Mouse (Mus musculus) heart, adult 11 months (tissue): ENCODE data around the gene Ctcf.

Experiments used
- DNase-seq: peaks from one replicate; pipeline ENCODE4 v3.0.0; 2022

Ctcf gene

DNA sequence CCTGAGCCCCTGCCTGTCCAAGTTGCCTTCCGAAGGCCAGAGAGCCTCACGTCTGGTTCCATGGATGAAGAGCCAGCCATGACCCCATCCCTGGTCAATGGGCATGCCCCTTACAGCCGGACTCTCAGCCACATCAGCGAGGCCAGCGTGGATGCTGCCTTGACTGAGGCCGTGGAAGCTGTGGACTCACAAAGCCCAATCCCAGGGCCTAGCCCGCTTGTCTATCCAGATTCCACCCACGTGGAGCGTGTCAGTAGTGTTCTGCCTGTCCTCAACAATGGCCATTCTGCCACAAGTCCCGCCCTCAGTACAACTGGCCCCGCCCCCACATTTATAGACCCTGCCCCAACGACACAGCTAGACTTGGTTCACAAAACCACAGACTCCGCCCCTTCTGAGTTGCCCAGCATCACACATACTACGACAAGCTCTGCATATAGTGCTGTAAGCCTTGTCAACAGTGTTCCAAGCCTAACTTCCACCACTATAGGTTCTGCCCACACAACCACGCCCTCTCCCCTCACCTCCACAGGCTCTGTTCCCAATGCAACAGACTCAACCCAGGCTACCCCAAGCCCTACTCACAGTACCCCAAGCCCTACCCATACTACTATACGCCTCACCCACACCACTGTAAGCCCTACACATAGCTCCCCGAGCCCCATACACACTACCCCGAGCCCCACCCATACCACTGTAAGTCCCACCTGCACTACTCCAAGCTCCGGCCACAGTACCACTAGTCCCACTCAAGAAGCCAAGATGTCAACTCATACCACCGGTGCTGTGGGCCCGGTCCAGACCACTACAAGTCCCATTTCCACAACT is 18.7 kb upstream of the Ctcf start:
- DNase-seq, result peak; percentile 94

DNA sequence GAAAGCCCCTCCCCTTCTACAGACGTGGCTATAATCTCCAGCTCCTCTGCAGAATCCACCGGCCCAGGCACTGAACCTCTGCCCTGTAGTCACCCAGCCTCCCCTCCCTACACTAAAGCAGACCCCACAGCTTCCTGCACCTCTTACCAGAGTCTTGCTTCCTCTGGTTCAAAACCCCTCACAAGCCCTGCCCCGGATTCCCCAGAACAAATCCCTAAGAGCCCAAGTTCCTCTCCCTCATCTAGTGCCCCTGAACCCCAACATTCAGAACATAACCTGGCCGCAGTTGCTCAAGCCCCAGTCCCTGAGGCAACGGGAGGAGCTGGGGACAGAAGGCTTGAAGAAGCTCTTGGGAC is 18.1 kb upstream of the Ctcf start:
- no peak for DNase-seq

DNA sequence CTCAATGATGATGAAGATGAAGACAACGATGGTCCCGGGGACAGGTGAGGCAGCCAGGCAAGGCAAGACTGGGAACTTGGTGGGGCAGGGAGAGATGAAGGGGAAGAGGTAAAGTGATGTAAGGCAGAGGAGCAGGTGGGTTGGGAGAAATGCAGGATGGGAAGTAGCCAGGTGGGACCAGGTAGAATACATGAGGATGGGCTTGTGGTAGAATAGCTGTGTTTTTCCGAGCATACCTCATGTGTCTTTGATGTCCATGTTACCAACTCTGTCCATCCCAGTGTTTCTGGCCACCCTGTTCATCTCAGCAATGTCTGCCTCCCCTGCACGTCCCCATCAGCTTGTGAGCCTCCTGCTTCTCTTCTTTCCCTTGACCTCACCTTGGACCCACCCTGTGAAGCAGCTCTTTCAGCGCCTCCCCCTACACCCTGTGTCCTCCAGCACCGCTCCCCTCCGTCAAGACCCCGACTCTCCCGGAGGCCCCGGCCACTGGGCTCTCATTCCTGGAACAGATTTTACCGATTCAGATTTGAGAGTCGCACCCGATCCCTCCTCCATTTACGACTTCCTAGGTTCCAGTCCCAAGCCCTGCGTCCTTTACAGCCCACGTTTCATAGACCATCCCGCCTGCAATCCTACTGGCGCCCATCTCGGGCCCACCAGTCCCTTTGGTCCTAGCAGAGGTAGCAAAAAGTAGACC is 17.3 kb upstream of the Ctcf start:
- peak; percentile 89 for DNase-seq

DNA sequence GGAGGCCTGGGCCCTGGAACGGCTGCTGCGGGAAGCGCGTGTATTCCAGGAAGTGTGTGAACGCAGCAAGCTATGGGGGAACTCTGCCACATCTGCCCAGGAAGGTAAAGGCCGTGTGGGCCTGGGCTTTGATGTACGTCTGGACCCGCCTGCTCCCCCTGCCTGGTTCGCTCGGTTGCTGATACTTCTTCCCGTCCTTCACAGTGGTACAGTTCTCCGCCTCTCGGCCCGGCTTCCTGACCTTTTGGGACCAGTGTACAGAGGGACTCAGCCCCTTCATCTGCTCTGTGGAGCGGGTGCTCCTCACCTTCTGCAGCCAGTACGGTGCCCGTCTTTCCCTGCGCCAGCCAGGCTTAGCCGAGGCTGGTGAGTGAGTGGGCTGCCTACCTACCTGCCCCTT is 16.2 kb upstream of the Ctcf start:
- DNase-seq, result peak; percentile 91

DNA sequence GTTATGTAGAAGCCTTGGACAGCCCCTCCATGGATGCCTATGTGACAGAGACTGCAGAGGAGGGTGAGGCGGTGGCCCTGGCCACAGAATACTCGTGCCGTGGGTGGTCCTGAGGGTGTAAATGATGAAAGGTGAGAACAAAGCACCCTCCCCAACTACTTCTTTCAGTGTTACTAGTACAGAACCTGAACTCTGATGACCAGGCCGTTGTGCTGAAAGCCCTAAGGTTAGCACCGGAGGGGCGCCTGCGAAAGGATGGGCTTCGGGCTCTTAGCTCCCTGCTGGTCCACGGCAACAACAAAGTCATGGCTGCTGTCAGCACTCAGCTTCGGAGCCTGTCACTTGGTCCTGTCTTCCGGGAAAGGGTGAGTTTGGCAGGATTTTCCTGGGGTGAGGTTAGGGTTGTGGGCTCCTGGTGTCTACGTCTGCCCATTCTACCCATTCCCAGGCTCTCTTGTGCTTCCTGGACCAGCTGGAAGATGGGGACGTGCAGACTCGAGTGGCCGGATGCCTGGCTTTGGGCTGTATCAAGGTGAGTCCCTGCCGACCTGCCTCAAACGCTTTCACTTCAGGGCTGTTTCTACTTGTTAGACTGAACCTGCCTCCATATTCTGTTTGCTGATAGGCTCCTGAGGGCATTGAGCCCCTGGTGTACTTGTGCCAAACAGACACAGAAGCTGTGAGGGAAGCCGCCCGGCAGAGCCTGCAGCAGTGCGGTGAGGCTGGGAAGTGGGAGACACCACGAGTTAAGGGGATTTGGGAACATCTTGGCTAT is 15.2 kb upstream of the Ctcf start:
- DNase-seq, result peak; percentile 90

DNA sequence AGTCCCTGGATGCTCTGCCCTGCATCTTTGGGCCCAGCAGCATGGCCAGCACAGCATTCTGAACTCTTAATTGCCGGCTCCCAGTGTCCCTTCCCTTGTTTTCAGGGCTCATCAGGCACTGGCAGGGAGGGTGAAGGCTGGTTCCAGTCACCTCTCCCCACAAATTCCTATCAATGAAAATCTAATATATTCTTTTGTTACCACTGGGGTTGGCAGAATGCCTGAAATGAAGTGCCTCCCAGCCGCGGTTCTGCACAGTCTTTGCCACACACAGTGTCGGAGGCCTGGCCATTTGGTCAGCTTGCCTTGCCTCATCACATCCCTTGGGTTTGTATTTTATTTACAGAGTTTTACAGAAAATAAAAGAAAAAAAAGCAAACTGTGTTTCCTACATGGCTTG is 14.5 kb upstream of the Ctcf start:
- no peak for DNase-seq

DNA sequence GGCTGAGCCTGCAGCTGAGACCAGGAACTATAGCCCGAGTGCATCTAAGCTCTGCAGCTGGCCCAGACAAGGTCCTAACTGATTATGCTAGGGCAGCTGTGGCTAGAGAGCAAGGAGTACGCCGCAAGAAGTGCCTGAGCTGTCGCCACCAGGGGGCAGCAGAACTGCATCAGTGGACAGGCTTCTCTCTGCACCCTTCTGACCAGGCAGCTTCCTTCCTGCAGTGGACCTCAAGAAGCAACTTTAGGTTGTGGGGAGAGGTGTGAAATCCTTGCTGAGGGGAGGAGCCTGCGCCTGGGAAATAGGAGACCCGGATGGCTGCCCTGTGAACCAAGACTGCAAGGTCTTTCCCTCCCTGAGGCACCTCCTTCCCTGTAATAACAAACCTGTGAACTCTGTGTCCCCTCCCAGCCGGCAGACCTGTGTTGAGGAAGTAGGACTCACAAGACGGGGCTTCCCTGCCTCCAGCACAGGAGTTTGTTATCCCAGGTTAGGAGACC is 13.9 kb upstream of the Ctcf start:
- DNase-seq, result peak; percentile 99

DNA sequence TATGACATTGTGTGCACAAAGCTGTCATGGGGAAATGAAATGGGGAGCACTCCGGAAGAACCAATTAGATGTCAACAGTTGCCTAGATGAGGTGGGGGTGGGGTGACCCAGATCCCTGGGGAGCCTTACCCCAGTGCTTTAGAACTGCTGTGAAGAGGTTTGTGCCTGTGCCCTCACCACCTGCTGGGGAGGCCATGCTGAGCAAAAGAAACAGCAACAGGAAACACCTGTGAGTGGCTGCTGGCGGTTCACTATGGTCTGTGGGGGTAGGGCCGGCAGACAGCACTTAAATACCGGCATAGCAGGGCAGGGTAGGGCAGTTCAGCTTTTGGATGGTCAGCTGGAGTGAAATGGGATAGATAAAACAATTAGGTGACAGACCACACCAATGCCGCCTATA is 13.2 kb upstream of the Ctcf start:
- DNase-seq, result peak; percentile 97

DNA sequence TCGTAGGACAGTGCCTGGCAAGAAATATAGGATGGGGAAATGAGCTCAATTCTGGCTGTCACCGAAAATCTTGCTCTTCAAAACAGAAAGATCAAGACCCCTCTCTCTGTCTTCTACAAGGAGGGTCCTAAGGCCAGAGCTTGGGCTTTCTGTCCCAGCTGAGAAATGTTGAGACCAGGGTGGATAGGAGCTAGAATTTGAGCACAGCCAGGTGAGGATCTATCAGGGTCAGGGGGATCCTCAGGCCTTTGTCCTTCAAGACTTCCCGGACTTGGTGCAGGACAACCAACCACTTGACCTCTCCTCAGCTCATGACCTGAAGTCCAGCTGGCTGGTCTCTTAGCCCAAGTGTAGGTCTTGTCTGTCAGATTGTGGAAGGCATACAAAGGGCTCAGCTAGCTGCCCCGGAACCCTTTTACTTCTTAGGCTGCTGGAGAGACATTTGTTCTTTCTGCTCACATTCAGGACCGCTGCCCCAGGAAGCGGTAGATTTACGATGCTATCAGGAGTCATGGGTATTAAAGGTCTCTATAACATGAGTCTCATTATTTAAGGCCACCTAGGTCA is 12.6 kb upstream of the Ctcf start:
- DNase-seq, result peak; percentile 88

DNA sequence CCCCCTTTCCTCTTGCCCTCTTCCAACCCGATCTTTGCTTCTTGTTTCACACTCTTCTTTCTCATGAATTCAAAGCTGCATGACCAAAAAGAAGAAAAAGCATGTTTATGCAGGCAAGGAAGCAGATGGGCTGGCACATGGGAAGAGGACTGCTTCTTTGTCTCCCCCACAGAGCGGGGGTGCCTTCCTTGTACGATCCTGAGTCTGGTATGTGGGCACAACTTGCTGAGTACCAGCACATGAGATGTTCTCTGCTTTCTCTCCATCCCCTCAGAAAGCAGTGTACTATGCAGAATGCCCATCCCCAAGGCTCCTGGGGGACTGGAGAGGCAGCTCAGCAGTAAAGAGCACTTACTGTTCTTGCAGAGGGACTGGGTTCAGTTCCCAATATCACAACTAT is 12.0 kb upstream of the Ctcf start:
- peak; percentile 84 for DNase-seq

DNA sequence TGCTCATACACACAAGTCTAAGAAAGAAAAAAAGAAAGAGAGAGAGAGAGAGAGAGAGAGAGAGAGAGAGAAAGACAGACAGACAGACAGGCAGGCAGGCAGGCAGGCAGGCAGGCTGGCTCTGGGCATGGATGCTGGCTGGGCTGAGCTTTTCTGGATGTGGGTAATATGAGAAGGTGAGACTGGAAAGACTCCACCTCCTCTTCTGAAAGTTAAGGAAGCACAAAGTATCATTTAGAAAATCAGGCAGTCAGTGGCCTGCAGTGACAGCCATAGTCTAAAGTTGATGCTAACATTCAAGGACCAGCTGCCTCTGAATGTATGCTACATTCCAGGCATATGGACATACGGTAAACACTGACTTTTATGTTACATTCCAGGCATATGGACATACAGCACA is 11.5 kb upstream of the Ctcf start:
- peak; percentile 69 for DNase-seq

DNA sequence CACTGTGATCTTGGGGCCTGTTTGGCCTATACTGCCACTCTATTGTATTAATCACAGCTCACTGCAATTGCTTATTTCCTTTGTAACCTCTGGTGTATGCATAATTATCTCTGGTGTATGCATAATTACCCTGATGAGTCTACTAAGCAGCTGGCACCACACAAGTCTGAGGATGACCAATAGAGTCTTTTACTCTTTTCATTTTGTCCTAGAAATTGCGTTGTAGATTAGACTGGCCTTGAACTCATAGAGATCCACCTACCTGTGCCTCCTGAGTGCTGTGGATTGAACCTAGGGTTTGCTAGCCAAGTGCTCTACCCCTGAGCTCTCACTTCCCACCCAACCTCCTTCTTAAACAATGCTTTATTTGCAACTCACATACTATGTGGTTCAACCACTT is 10.3 kb upstream of the Ctcf start:
- DNase-seq, result peak; percentile 70

DNA sequence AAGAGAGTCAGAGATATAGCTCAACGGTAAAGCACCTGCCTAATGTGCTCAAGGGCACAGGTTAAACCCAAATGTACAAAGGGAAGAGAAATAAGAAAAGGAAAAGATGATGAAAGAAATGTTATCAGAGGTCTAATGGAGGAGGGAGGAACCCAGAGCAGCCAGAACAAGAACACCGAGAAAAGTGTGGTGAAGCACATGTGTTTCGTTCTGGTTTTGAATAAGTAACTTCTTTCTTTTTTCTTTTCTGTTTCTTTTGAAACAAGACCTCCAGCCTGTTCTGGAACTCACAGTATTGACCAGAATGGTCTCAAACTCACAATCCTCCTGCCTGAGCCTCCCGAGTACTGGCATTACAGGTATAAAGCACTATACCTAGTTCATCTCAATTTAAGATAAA is 7.0 kb upstream of the Ctcf start:
- no peak for DNase-seq

DNA sequence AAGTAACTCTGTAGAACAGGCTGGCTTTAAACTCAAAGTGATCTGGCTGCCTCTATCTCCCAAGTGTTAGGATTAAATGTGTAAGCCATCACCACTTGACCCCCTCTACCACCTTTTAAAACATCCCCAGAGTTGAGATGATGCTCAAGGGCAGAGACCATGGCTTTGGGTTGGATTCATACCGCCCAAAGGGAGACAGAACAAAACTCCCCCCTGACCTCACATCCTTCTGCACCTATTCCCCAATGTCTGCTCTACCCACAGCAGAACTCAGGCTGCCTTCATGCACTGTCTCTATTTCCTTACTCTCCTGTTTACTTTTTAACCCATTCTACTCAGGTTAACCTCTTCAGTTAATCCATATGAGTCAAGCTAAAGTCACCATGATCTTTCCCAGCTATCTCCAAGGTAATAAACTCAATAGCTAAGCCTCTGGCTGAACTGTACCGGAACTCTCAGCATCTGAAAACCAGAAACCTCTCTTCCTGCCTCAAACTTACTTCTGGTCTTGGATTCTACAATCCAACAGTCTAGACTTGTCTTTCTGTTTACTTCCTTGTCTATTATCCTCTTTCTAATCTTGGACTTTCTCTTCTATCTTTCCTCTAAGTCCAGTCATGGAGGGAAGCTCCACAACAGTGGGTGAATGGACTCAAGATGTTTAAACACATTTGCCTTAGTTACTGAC is 1.5 kb upstream of the Ctcf start:
- peak; percentile 82 for DNase-seq

DNA sequence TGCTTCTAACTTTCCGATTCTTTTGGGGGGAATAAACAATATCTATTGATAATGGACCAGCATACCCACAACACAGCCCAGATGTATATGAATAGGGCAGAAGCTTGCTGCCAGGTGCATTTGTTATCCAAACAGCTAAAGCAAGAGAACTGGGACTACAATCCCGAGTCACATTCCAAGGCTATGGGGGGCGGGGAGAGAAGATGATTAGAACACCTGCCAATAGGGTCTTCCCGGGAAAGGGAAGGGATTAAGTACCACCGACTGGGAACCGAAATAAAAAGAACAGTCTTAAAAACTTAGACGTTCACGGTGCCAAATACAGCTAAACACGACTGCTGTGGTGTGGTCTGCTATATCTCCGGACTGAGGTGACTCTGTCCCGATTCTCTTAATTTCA is 887 bp upstream of the Ctcf start:
- no peak for DNase-seq

DNA sequence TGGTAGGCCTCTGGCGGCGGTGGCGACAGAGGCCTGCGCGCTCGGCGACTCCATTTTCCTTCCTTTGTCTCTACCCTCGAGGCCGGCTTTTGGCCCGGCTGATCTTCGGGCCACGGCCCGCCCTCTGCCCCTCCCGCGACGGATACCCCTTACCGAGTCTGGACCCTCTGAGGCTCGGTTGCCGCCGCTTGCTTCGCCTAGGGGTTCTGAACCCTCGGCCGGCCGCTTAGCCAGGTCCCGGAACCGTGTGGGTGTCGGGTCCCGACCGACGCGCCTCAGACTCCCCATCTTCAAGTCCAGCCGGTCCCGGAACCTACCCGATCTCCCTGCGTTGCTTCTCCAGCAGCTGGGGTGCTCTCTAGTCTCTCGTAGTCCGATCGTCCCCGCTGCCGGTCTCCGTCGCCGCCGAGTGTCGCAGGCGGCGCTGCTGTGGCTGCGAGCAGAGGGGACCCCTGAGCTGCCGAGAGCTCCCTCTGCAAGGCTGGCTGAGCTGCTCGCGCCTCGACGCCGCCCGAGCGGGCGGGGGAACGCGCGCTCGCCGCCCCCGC is 669 bp downstream of the Ctcf start, which contains the start of gene Agrp:
Gene Agrp, minus strand, starts transcription at position 431 of the 548 bp plus-strand sequence.
- no peak for DNase-seq

DNA sequence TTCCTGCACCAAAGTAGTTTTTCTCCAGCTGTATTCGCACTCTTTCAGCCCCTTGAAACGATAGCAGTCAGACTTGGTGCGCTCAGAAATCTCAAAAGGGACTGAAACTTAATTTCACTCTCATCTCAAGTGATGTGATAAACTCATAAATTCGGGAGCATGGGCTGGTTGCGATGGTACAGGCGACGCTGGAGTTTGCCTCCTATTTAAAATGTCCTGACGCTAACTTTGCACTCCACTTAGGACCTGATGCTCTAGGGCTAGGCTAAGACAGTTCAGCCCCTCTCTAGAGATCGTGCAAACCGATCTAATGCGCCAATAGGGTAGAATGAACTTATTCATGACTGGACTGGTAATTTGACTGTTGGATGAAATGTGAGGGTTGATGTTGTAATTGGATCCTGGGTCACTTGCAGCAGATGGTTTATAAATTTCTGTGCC is 1.3 kb downstream of the Ctcf start:
- no peak for DNase-seq

DNA sequence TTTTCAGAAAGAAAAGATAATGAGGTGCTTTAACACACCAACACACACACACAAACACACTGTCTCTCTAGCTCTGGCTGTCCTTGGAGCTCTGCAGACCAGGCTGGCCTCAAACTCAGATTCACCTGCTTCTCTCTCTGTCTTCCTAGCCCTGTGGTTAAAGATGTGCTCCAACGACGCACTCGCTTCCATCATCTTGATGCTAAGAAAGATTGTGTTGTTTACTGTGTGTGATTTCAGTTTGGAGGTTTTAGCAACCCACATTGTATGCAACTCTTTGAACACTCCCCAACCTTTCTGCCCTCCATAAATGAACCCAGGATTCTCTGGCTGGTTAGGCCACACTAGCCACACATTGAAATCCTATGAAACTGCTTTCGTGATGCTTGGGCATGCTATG is 2.1 kb downstream of the Ctcf start:
- no peak for DNase-seq

DNA sequence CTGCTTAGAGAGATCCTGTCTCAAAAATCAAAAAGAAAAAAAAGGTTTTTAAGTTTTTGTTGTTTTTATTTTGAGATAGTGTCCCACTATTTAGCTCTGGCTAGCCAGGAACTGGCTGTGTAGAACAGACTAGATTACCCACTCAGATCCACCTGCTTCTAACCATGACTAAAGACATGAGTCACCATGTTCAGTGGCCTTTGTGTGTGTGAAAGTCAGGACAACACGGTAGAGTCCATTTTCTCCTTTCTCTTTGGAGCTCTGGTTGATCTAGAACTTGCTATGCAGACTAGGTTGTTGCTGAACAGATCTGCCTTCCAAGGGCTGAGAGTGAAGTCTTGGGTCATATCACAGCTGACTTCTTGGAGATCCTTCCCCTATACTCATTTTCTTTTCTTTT is 3.5 kb downstream of the Ctcf start:
- peak; percentile 50 for DNase-seq

DNA sequence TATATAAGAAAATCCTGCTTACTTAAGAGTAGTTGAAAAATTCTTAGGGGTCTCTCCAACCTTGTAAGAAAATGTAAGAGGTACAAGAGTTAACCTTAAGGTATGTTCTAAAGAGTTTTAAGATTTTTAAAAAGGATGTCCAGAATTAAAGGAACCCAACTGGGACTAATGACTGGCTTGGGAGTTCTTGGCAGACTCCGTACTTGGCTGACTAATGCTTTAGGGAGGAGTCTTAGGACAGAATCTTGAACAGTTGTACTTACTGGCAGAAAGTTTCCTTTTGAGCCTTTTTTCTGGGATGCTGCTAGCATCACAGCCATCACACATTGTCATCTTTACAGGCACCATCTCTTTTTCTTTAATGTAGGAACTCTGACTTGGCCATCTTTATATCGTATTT is 4.1 kb downstream of the Ctcf start:
- peak; percentile 89 for DNase-seq

DNA sequence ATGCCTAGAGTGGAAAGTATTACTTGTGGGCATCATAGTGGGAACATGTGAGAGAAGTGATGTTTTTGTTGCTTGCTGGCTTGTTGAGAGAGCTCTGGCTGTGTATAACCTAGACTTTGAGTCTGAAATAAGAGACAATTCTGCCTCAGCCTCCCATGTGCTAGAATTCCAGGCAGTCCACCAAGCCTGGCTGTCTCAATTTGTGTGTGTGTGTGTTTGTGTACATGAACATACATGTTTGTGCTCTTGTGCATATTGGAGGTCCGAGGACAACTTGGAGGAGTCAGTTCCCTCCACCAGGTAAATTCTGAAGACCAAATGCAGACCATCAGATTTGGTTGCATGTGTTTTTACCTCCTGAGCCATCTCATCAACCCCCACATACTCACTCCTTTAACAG is 8.8 kb downstream of the Ctcf start:
- DNase-seq, result peak; percentile 71

DNA sequence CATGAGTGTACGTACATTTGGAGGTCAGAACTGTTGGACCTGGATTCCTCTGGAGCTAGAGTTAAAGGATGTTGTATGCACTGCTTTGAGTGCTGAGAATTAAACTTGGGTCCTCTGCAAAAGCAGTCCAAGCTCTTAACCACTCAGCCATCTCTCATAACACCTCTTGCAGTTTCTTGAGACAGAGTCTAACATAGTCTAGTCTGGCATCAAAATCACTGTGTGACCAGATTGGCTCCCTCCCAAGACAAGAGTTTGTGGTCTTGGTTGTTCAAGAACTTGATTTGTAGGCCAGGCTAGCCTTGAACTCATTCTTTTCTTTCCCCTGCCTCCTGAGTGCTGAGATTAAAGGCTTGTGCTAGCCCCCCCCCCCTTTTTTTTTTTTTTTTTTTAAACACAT is 12.6 kb downstream of the Ctcf start:
- DNase-seq, result peak; percentile 55
